Mouse (Mus musculus) limb, embryonic 12.5 days (tissue): ENCODE measurements around the gene Il5. TPM values are rescaled to one million over a fixed set of nuclear protein-coding genes. Genes with fewer than 3 reads are reported as not detected.
A peak's percentile ranks its signal among the peaks of the same experiment; 100 is the strongest.
"Not testable (repeated sequence)": the region's sequence is repeated elsewhere in the genome, so short reads cannot be mapped to it uniquely, and the experiment has no call there.

Experiments used
- ATAC-seq: fragments of 200-750 bp; cut with Nextera tagmentation; 2 replicates; pipeline ENCODE4 v1.8.0; 2017; ENCODE audit warnings: low read depth, moderate TSS enrichment; ENCODE audit not compliant: insufficient number of reproducible peaks, insufficient read depth, low FRiP score, low TSS enrichment
- H3K27ac ChIP-seq: fragments of 300-500 bp; sonication (generic); 2 replicates; pipeline ENCODE4 v1.5.1; 2016; ENCODE audit warnings: mild to moderate bottlenecking, moderate library complexity
- H3K27me3 ChIP-seq: fragments of 300-500 bp; sonication (generic); 2 replicates; pipeline ENCODE4 v1.6.1; 2016; ENCODE audit warnings: mild to moderate bottlenecking, moderate library complexity
- H3K36me3 ChIP-seq: fragments of 300-500 bp; sonication (generic); 2 replicates; pipeline ENCODE4 v1.6.1; 2016; ENCODE audit warnings: mild to moderate bottlenecking, moderate library complexity
- H3K4me1 ChIP-seq: fragments of 300-500 bp; sonication (generic); replicated peaks from 2 replicates; pipeline ENCODE4 v1.6.1; 2016
- H3K4me2 ChIP-seq: fragments of 300-500 bp; sonication (generic); 2 replicates; pipeline ENCODE4 v1.6.1; 2016; ENCODE audit warnings: mild to moderate bottlenecking, moderate library complexity
- H3K4me3 ChIP-seq: fragments of 300-500 bp; sonication (generic); replicated peaks from 2 replicates; pipeline ENCODE4 v1.5.1; 2016; ENCODE audit warnings: mild to moderate bottlenecking
- H3K9ac ChIP-seq: fragments of 300-500 bp; sonication (generic); replicated peaks from 2 replicates; pipeline ENCODE4 v1.6.1; 2016; ENCODE audit warnings: mild to moderate bottlenecking, moderate library complexity
- H3K9me3 ChIP-seq: fragments of 300-500 bp; sonication (generic); 2 replicates; pipeline ENCODE4 v1.6.1; 2016; ENCODE audit warnings: mild to moderate bottlenecking, moderate library complexity
- WGBS: fragments of 180-500 bp; shearing (Covaris S2); methylation state at CpG from one replicate; pipeline ENCODE4 v1.1.7; 2016; 5-methylcytosine and 5-hydroxymethylcytosine counted together
- polyA plus RNA-seq: library from polyadenylated mRNA; unstranded; fragments of >200 nt; fragmentation: Nextera tagmentation; extraction: Ambion mirVana; gene quantifications from 2 replicates; pipeline ENCODE4 v1.2.1, GENCODE M21; 2016

Il5 gene
- polyA plus RNA-seq, 1 experiment from 2014 or later: not detected

DNA sequence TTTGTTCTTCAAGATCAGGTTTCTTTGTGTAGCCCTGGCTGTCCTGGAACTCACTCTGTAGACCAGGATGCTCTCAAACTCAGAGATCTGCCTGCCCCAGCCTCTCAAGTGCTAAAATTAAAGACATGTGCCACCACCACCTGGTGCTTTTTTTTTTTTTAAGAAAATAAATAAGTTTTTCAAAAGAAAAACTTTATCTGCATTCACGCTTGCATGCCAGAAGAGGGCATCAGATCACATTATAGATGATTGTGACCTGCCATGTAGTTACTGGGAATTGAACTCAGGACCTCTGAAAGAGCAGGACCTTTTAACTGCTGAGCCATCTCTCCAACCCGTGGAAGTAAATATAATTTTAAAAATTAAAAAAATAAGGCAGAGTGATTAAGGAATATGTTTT, 24.7 kb downstream of the Il5 start:
- ATAC-seq: no peak
- no peak overlapping the region for H3K9ac ChIP-seq
- H3K27ac ChIP-seq: no peak overlapping the region
- WGBS: 91% methylated on average over 2 of the region's 2 CpGs
- H3K36me3 ChIP-seq: no peaks in the 10 kb centered on the region
- H3K4me1 ChIP-seq: no peaks in the 10 kb centered on the region
- H3K9me3 ChIP-seq: no peaks in the 10 kb centered on the region
- no peak overlapping the region for H3K4me2 ChIP-seq
- H3K27me3 ChIP-seq: no peaks in the 10 kb centered on the region; the same call in 1 of the 2 replicates
- no peak overlapping the region for H3K4me3 ChIP-seq

DNA sequence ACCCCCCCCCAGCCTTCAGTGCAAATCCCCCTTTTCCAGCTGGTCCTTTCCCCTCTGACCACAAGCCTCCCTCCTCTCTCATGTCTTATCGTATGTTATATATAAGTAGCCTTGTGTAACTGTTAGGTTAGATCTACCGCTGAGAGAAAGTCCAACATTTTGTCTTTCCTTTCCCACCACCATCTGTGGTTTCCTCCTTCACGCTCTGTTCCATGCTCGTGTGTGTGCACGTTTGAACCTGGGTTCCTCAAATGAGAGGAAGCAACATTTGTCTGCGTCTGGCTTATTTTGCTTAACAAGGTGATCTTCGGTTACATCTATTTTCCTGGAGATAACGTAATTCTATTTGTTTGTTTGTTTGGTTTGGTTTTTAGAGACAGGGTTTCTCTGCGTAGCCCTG, 27.4 kb downstream of the Il5 start:
- no peak for ATAC-seq
- WGBS: 89% methylated on average over 9 of the region's 9 CpGs
- H3K27me3 ChIP-seq: no peaks in the 10 kb centered on the region; the same call in 1 of the 2 replicates
- H3K4me2 ChIP-seq: no peak overlapping the region
- no peaks in the 10 kb centered on the region for H3K4me1 ChIP-seq
- H3K27ac ChIP-seq: no peak overlapping the region
- H3K4me3 ChIP-seq: no peak overlapping the region
- H3K36me3 ChIP-seq: no peaks in the 10 kb centered on the region
- H3K9me3 ChIP-seq: no peaks in the 10 kb centered on the region
- no peak overlapping the region for H3K9ac ChIP-seq

DNA sequence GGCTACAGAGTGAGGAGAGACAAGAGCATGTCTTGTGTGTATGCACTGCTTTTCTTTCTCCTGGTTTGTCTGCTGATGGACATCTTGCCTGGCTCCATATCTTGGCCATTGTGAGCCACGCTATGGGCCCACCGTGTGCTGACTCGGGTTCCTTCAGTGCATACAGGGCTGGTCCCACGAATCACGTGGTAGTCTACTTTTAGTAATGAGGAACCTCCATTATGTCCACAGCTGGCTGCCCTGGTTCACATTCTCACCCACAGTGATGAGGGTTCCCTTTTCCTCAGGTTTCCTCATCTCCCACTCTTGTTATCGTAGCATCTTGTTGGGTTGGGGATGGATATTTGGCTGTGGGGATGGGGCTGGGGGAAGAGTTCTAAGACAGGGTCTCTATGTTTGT, 28.0 kb downstream of the Il5 start:
- Histone ChIP-seq H3K36me3 (no peaks in the 10 kb centered on the region), H3K4me1 (no peaks in the 10 kb centered on the region), H3K27me3 (no peaks in the 10 kb centered on the region; the same call in 1 of the 2 replicates), H3K27ac (no peak overlapping the region), H3K9me3 (no peaks in the 10 kb centered on the region), H3K4me3 (no peak overlapping the region), H3K9ac (no peak overlapping the region), H3K4me2 (no peak overlapping the region)
- 91% methylated on average over 6 of the region's 6 CpGs for WGBS
- ATAC-seq: no peak

DNA sequence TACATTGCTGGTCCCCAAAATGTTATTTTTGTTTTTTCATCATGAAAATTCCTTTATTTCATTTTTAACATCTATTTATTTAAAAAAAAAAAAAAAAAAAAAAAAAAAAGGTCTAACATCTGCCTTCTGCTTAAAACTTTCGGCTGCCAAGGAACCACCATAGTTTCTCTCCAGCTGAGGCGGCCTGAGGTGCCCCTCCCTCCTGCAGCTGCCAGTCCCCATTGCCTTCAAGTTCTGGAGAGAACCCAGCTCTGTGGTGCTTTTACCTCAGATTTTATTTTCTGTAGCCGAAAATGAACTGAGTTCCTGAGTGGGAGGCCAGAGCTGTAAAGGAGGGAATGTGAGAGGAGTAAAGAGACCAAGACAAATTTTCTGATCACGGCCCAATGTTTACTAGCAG, 28.7 kb downstream of the Il5 start:
- WGBS: 66% methylated on average over 4 of the region's 4 CpGs
- Histone ChIP-seq H3K4me2 (no peak overlapping the region), H3K27me3 (no peaks in the 10 kb centered on the region; the same call in 1 of the 2 replicates), H3K9ac (no peak overlapping the region), H3K27ac (no peak overlapping the region), H3K9me3 (no peaks in the 10 kb centered on the region), H3K36me3 (no peaks in the 10 kb centered on the region), H3K4me3 (no peak overlapping the region), H3K4me1 (no peaks in the 10 kb centered on the region)
- no peak for ATAC-seq

DNA sequence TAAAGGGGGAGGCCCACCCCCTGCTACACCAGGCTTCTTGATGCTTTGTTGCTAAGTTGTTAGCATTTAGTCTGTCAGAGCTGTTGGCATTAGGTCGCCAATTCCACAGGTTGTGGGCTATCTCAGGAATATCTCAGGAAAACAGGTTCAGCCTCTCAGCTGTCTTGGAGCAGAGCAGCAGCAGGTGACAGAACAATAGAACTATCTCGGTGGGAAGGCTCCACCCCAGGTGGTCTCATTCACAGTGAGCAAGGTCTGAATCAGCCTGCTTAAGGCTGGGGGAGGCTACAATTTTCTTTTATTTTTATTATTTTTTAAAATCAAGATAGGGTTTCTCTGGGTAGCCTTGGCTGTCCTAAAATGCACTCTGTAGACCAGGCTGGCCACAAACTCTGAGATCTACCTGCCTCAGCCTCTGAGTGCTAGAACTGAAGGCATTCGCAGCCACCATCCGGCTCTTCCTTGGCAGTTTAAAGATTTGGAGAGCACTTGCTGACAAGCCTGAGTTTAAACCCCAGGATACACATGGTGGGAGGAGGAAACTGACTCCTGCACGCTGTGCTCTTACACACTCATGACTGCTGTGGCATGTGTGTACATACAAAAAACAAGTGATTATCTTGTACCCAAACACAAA, 29.2 kb downstream of the Il5 start:
- Histone ChIP-seq H3K27ac (no peak overlapping the region), H3K4me3 (no peak overlapping the region), H3K9ac (no peak overlapping the region), H3K9me3 (no peaks in the 10 kb centered on the region), H3K36me3 (no peaks in the 10 kb centered on the region), H3K4me1 (no peaks in the 10 kb centered on the region), H3K27me3 (no peaks in the 10 kb centered on the region; the same call in 1 of the 2 replicates), H3K4me2 (no peak overlapping the region)
- 60% methylated on average over 5 of the region's 5 CpGs for WGBS
- ATAC-seq: no peak

DNA sequence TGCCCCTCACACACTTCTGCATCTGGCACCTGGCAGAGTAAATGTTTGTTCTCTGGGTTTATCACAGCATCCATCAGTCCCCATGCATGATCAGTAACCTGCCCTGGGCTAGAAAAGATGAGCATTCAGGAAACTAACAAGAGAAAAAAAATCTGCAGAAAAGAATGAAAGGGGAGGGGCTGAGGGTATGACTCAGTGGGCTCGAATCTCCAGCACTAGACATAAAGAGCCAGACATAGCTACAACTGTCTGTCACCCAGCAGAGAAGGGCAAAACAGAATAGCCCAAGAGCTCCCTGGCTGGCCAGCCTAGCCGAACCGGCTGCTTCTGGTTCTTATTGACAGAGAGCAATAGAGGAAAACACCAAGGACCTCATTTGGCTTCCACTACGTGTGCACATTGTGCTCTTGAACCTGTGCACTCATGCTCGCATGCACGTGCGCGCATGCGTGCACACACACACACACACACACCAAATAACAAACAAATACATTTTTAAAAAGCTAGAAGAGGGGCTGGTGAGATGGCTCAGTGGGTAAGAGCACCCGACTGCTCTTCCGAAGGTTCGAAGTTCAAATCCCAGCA, 34.5 kb downstream of the Il5 start:
- Histone ChIP-seq H3K4me1 (peaks cover 16% of the 10 kb centered on the region), H3K27me3 (peaks cover 4% of the 10 kb centered on the region; the same call in 1 of the 2 replicates), H3K4me3 (no peak overlapping the region), H3K27ac (no peak overlapping the region), H3K36me3 (no peaks in the 10 kb centered on the region), H3K9me3 (no peaks in the 10 kb centered on the region), H3K9ac (no peak overlapping the region), H3K4me2 (no peak overlapping the region)
- 83% methylated on average over 12 of the region's 12 CpGs for WGBS
- ATAC-seq: no peak

DNA sequence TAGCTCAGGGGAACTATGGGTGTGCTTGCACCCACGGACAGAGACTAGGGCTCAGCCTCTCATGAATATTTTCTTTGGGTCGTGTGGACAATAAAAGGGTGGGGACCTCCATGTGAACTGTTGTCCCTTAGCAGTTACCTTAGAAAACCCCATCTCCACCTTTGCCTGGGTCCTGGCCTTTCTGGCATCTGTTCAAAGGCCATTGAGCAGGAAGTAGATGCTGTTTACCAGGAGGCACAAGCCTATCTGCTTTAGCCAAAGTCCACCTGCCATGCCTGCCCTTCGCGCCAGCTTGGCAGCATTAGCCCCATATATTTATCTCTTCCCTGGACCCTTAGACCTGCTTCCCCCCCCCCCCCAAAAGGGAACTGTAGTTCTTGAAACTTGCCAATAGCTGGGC, 37.0 kb downstream of the Il5 start:
- Histone ChIP-seq H3K27ac (no peak overlapping the region), H3K4me1 (peaks cover 37% of the 10 kb centered on the region), H3K9me3 (no peaks in the 10 kb centered on the region), H3K27me3 (peaks cover 15% of the 10 kb centered on the region), H3K36me3 (no peaks in the 10 kb centered on the region), H3K9ac (no peak overlapping the region), H3K4me3 (no peak overlapping the region), H3K4me2 (no peak overlapping the region)
- WGBS: 89% methylated on average over 4 of the region's 4 CpGs
- ATAC-seq: no peak

DNA sequence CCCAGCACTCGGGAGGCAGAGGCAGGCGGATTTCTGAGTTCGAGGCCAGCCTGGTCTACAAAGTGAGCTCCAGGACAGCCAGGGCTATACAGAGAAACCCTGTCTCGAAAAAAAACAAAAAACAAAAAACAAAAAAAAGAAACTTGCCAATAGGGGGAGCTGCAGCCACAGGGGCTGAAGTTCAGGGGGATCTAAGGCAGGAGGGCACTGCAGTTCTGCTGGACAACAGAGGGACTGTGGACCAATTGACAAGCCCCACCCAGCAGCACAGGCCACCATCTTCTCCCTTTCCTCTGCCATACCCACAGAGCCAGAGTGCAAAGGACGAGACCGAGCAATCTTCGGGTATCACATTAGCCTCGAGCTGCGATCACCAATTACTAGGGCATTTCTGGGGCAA, 37.4 kb downstream of the Il5 start:
- ATAC-seq, H3K4me2 ChIP-seq, H3K9ac ChIP-seq, H3K27ac ChIP-seq, H3K9me3 ChIP-seq, H3K36me3 ChIP-seq, H3K4me3 ChIP-seq: not testable (repeated sequence)
- peaks cover 41% of the 10 kb centered on the region for H3K4me1 ChIP-seq
- H3K27me3 ChIP-seq: peaks cover 15% of the 10 kb centered on the region
- 69% methylated on average over 9 of the region's 9 CpGs for WGBS

DNA sequence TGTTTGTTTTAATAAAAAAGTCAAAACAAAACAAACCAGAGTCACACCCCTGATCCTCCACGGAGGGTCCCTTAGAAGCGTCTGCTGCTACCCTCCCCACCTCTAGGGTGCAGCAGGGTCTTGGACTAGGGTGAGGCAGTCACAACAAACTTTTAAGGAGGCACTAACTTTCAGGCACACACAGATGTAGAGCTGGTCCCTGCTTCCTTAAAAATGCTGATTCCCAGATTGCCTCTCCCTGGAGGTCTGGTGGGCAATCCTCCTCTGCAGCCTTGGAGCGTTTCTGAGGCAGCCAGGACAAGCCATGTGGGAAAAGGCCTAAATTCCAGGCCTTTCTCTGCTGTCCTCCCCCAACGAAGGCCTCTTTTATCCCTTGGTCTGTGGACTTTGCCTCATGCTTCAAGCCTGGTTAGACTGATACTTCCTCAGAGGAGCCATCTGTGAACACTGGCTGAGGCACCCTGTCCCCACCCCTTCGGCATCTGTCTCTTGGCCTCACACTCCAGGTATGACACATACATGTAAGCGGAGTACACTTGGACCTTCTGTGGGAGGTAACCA, 38.3 kb downstream of the Il5 start:
- Histone ChIP-seq H3K9me3 (no peaks in the 10 kb centered on the region), H3K27ac (no peak overlapping the region), H3K4me3 (no peak overlapping the region), H3K4me2 (no peak overlapping the region), H3K27me3 (peaks cover 15% of the 10 kb centered on the region), H3K9ac (no peak overlapping the region), H3K4me1 (peaks cover 50% of the 10 kb centered on the region), H3K36me3 (no peaks in the 10 kb centered on the region)
- ATAC-seq: no peak
- 34% methylated on average over 6 of the region's 6 CpGs for WGBS

DNA sequence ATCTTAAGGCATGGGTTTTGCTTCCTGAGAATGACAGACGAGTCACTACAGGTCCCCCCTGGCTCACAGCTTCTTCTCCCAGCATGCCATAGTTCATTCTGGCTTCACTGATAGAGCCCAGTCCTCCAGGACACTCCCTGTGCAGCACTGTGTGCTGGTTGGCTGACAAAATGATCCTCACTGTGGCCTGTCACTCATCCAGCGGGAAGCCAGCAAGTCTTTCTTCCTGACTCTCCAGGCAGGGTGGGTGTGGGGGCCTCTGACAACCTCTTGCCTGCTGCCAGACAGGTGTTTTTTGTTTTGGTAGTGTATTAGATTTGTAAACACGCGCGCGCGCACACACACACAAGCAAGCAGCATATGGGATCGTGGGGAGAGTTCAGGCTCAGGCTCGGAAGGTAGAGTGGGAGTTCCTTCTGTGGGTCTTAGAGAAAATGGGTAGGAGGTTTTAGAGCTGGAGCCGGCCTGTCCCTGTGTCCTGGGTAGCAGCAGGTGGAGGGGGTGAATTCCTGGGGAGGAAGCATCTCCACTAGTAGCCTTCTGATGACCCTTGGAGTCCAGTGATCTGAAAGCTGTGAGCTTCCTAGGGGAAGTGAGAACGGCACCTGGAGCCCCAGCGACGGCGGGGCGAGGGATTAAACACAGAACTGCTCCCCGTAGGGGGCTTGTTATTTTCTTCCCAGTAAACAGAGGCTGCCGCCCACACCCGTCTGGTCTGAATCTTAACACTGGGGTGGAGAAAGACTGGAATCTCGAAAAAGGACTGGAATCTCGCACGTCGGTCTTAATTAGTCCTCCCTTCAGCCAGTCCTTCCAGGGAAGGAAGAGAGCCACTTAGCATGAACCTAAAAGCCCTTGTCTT, 39.2 kb downstream of the Il5 start:
- Histone ChIP-seq H3K27me3 (peaks cover 15% of the 10 kb centered on the region), H3K4me2 (peak overlapping the region; percentile 39), H3K36me3 (no peaks in the 10 kb centered on the region), H3K4me3 (no peak overlapping the region), H3K4me1 (peaks cover 58% of the 10 kb centered on the region), H3K9me3 (no peaks in the 10 kb centered on the region), H3K9ac (no peak overlapping the region; the same call in 1 of the 2 replicates), H3K27ac (no peak overlapping the region)
- ATAC-seq: no peak
- 6% methylated on average over 22 of the region's 22 CpGs for WGBS

DNA sequence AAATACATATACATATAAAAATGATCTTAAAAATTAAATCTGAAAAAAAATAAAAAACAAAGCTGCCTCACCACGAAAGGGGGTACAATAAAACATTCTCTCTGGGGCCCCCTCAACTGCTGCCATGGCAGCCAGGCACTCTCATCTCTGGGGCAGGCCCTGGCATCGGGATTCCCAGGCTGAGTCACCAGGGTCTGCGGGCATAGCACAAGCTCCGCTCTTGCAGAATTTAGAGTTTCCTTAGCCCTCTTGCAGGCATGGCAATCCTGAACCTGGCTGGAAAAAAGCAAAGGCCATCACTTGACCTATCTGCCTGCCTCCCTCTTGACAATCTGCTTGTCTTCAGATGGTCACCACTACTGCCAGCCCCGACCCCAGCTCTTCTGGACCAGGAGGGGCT, 40.7 kb downstream of the Il5 start:
- ATAC-seq: no peak
- no peak overlapping the region for H3K27ac ChIP-seq

More for the DNA sequence above, 40.7 kb downstream of the Il5 start:
- 69% methylated on average over 5 of the region's 5 CpGs for WGBS
- H3K4me3 ChIP-seq: no peak overlapping the region
- H3K9ac ChIP-seq: no peak overlapping the region
- no peaks in the 10 kb centered on the region for H3K36me3 ChIP-seq
- H3K4me2 ChIP-seq: no peak overlapping the region
- H3K9me3 ChIP-seq: no peaks in the 10 kb centered on the region
- H3K27me3 ChIP-seq: peaks cover 15% of the 10 kb centered on the region
- peaks cover 60% of the 10 kb centered on the region for H3K4me1 ChIP-seq
